Comparison of ENCODE assay signal across 9 mouse cellular contexts in the genomic region with DNA sequence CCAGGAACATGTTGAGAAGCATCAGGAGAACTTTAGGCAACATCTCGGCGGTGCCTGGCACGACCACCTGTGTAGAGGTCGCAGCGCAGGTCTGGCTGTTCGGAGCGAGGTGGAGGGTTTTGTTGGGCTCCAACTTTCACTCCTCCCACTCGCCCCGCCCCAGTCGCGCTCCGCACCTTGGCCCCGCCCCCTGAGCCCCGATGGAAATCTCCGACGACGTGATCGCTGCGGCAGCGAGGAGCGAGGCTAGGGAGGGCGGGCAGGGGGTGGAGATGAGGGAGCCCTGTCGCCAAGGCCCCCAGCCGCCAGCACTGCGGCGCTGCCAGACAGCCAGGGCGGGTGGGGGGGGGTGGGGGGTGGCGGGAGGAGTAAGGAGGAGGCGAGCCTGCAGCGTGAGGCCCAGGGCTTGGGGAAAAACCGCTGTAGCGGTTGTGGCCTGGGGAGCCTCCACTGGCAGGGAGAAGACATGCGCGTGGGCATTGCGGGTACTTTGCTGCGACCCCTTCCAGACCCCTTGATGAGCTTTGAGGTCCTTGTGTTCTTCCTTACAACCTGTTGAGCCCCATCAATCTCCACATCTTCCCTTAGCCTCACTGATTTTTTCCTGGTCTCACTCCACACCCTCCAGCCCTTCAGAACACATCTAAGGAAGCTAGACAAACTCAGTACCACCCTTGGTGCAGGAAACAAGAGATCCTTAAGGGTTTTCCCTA. TPM values are rescaled to one million over a fixed set of nuclear protein-coding genes. Genes with fewer than 3 reads are reported as not detected.
DNase-seq lines count a peak whose midpoint lies in the region; ATAC-seq lines count a peak whose summit lies in the region.
"Had no signal": no experiment of that assay in that cellular context is flagged by ENCODE, and none has a peak within 500 bp of the region (broad histone marks: within the 10 kb centered on the region; RNA-seq: fewer than 3 reads in every experiment).

A gene (minus strand): TSS at position 145 of the 713 bp plus-strand sequence.

- peak within 1 kb of the TSS; percentile 13; the same call in 1 of the 2 replicates for H3K9ac ChIP-seq in heart, embryonic 12.5 days
- H3K9ac ChIP-seq in kidney, embryonic 15.5 days, result peak within 1 kb of the TSS; percentile 21; the same call in 1 of the 2 replicates
- H3K9ac ChIP-seq in stomach, embryonic 16.5 days (ENCODE audit: low read length), result peak within 1 kb of the TSS; percentile 65

- peak; percentile 8 to 36 for DNase-seq in cerebellum, postnatal 14 days
- no peak for DNase-seq in cerebellum, adult 8-10 months
- DNase-seq in embryonic facial prominence, embryonic 10.5 days (ENCODE audit: low spot score), result peak; percentile 82
- peak; percentile 13 for DNase-seq in lung, postnatal 25 days (ENCODE audit: low spot score)
- DNase-seq in cerebellum, adult 11 months, result no peak

- WGBS in embryonic facial prominence, embryonic 10.5 days, result 23% methylated on average over 35 of the region's 36 CpGs
- 23% methylated on average over 24 of the region's 36 CpGs for WGBS in heart, embryonic 12.5 days
- 21% methylated on average over 18 of the region's 36 CpGs for WGBS in kidney, embryonic 15.5 days
- WGBS in stomach, embryonic 16.5 days, result 14% methylated on average over 17 of the region's 36 CpGs

- H3K36me3 ChIP-seq in embryonic facial prominence, embryonic 10.5 days (replicated peaks), result peaks cover 6% of the 10 kb centered on the region
- H3K36me3 ChIP-seq in heart, embryonic 12.5 days, result no peaks in the 10 kb centered on the region
- no peaks in the 10 kb centered on the region for H3K36me3 ChIP-seq in kidney, embryonic 15.5 days
- no peaks in the 10 kb centered on the region for H3K36me3 ChIP-seq in stomach, embryonic 16.5 days (ENCODE audit: control insufficient read depth, insufficient read depth, low read length)

- no peaks in the 10 kb centered on the region for H3K9me3 ChIP-seq in embryonic facial prominence, embryonic 10.5 days
- no peaks in the 10 kb centered on the region for H3K9me3 ChIP-seq in heart, embryonic 12.5 days (replicated peaks)
- no peaks in the 10 kb centered on the region for H3K9me3 ChIP-seq in kidney, embryonic 15.5 days (replicated peaks)
- H3K9me3 ChIP-seq in stomach, embryonic 16.5 days (replicated peaks; ENCODE audit: control insufficient read depth, low read length), result no peaks in the 10 kb centered on the region

- ATAC-seq in heart, embryonic 12.5 days (ENCODE audit: insufficient number of reproducible peaks, low FRiP score), result peak; percentile 79
- peak; percentile 91 for ATAC-seq in kidney, embryonic 15.5 days (replicated peaks; ENCODE audit: low FRiP score)
- ATAC-seq in stomach, embryonic 16.5 days (ENCODE audit: insufficient read depth, low FRiP score), result peak; percentile 85

- H3K4me1 ChIP-seq in embryonic facial prominence, embryonic 10.5 days, result no peaks in the 10 kb centered on the region
- no peaks in the 10 kb centered on the region for H3K4me1 ChIP-seq in heart, embryonic 12.5 days (replicated peaks)
- H3K4me1 ChIP-seq in kidney, embryonic 15.5 days, result no peaks in the 10 kb centered on the region
- no peaks in the 10 kb centered on the region for H3K4me1 ChIP-seq in stomach, embryonic 16.5 days (ENCODE audit: control insufficient read depth, insufficient read depth, low read length)

- H3K4me3 ChIP-seq in embryonic facial prominence, embryonic 10.5 days, result peak within 1 kb of the TSS; percentile 59
- H3K4me3 ChIP-seq in heart, embryonic 12.5 days, result peak within 1 kb of the TSS; percentile 56
- peak within 1 kb of the TSS; percentile 48 for H3K4me3 ChIP-seq in kidney, embryonic 15.5 days (replicated peaks)
- peak within 1 kb of the TSS; percentile 55 for H3K4me3 ChIP-seq in stomach, embryonic 16.5 days (replicated peaks; ENCODE audit: low read length)

- peak within 1 kb of the TSS; percentile 77 for H3K4me2 ChIP-seq in heart, embryonic 12.5 days
- H3K4me2 ChIP-seq in kidney, embryonic 15.5 days, result peak within 1 kb of the TSS; percentile 79
- peak within 1 kb of the TSS; percentile 72 for H3K4me2 ChIP-seq in stomach, embryonic 16.5 days (ENCODE audit: low read depth, low read length)

- H3K27me3 ChIP-seq in embryonic facial prominence, embryonic 10.5 days (replicated peaks; ENCODE audit: low read depth, poor library complexity, severe bottlenecking), result 0 out of 2 replicates have a peak, but pooled peaks cover 15% of the 10 kb centered on the region
- no peaks in the 10 kb centered on the region for H3K27me3 ChIP-seq in heart, embryonic 12.5 days (replicated peaks)
- H3K27me3 ChIP-seq in kidney, embryonic 15.5 days, result 0 out of 2 replicates have a peak, but pooled peaks cover 7% of the 10 kb centered on the region
- no peaks in the 10 kb centered on the region for H3K27me3 ChIP-seq in stomach, embryonic 16.5 days (ENCODE audit: control insufficient read depth, insufficient read depth, low read length)
- H3K27me3 ChIP-seq: CH12.LX had no signal

- H3K27ac ChIP-seq in embryonic facial prominence, embryonic 10.5 days (replicated peaks), result peak within 1 kb of the TSS; percentile 66
- H3K27ac ChIP-seq in heart, embryonic 12.5 days (ENCODE audit: poor library complexity, severe bottlenecking), result peak within 1 kb of the TSS; percentile 11; the same call in 1 of the 2 replicates
- no peak within 1 kb of the TSS for H3K27ac ChIP-seq in kidney, embryonic 15.5 days
- no peak within 1 kb of the TSS for H3K27ac ChIP-seq in stomach, embryonic 16.5 days (ENCODE audit: low read length)

RNA-seq across cellular contexts. Expression of the gene that starts here (rescaled TPM):
- 1.5 and 2.3 TPM in 2 replicates for polyA plus RNA-seq in embryonic facial prominence, embryonic 10.5 days (2016; fragmentation: Nextera tagmentation; extraction: Ambion mirVana)
- polyA plus RNA-seq in heart, embryonic 12.5 days (2016; fragmentation: Nextera tagmentation; extraction: Ambion mirVana), result 1.6 and 3.0 TPM in 2 replicates
- 2.2 and 2.4 TPM in 2 replicates for polyA plus RNA-seq in kidney, embryonic 15.5 days (2015; fragmentation: Nextera tagmentation; extraction: Ambion mirVana)
- polyA plus RNA-seq in stomach, embryonic 16.5 days (2015; fragmentation: Nextera tagmentation; extraction: Ambion mirVana), result 1.5 and 2.3 TPM in 2 replicates

Comparison
In these comparisons a context has a peak if more than half of its experiments do, and no peak if none do; other contexts are left out.
1. DNase-seq: peak in cerebellum, postnatal 14 days (2 of 2), embryonic facial prominence, embryonic 10.5 days (single experiment) and lung, postnatal 25 days (single experiment); none in cerebellum, adult 8-10 months (single experiment) and cerebellum, adult 11 months (single experiment).
2. H3K27ac ChIP-seq: peak in embryonic facial prominence, embryonic 10.5 days (single experiment) and heart, embryonic 12.5 days (single experiment); none in kidney, embryonic 15.5 days (single experiment) and stomach, embryonic 16.5 days (single experiment).
3. H3K9ac ChIP-seq: peak in every context shown above with its lines; median percentile 65 in stomach, embryonic 16.5 days; 21 in kidney, embryonic 15.5 days; 13 in heart, embryonic 12.5 days.
4. Peak in every context shown above with its lines, with median percentiles within 50 percentile points of each other: H3K4me3 ChIP-seq, ATAC-seq and H3K4me2 ChIP-seq.